Mouse (Mus musculus) stomach, postnatal 0 days (tissue): ENCODE results near the gene Thop1.

Source experiments
- CTCF ChIP-seq: IDR thresholded peaks from 2 replicates; pipeline ENCODE4 v1.5.1; 2016; ENCODE audit warnings: antibody characterized with exemption, low read depth, mild to moderate bottlenecking, moderate library complexity
- EP300 ChIP-seq: optimal IDR thresholded peaks from 2 replicates; pipeline ENCODE3; 2016; ENCODE audit warnings: antibody characterized with exemption

- TF ChIP-seq CTCF (no peak), EP300 (no peak)
Measured at GRCm38 (mm10) chr10:81026857-81027256, 43.0 kb upstream of the Thop1 start.
